Mouse (Mus musculus) lung, postnatal 0 days (tissue): ENCODE data around the gene Lmx1a.

Source experiments
- CTCF ChIP-seq: IDR thresholded peaks from 2 replicates; pipeline ENCODE4 v1.5.1; 2016; ENCODE audit warnings: antibody characterized with exemption, mild to moderate bottlenecking
- EP300 ChIP-seq: IDR thresholded peaks from 2 replicates; pipeline ENCODE4 v1.6.1; 2016; ENCODE audit warnings: antibody characterized with exemption, mild to moderate bottlenecking, control low read depth

- TF ChIP-seq EP300 (no peak), CTCF (no peak)
These were observed 77.6 kb downstream of the Lmx1a start for GRCm38 (mm10) chr1:167766619-167767018.
